Mouse (Mus musculus) left cerebral cortex, adult 2 months (tissue): ENCODE data around the gene B4galnt1. TPM values are rescaled to one million over a fixed set of nuclear protein-coding genes. Genes with fewer than 3 reads are reported as not detected.
"Not testable (repeated sequence)": the region's sequence is repeated elsewhere in the genome, so short reads cannot be mapped to it uniquely, and the experiment has no call there.

Experiments
- DNase-seq, 2 experiments: peaks; one replicate each; pipeline ENCODE4 v3.0.0; 2021 to 2022; ENCODE audit warnings: low spot score in 2 of 2, mixed read lengths in 1 of 2; ENCODE audit errors: extremely low spot score in 1 of 2
- H3K27ac ChIP-seq: fragments of 200-600 bp; 2 replicates; pipeline ENCODE4 v1.8.1; 2022
- H3K4me3 ChIP-seq: fragments of 200-600 bp; 2 replicates; pipeline ENCODE4 v1.8.1; 2022
- CTCF ChIP-seq: fragments of 200-600 bp; IDR thresholded peaks from 2 replicates; pipeline ENCODE4 v1.8.1; 2022; ENCODE audit warnings: antibody characterized with exemption, mild to moderate bottlenecking, moderate library complexity
- intact Hi-C: fragments of 180-260 bp; cut with DNase I; formaldehyde crosslinking; loops from one replicate; pipeline ENCODE4 v1.15.1; 2025
- total RNA-seq, 2 experiments: library from RNA; stranded (reverse); gene quantifications; 2 replicates each; pipeline ENCODE4 v1.2.3; 2021

The B4galnt1 gene
- total RNA-seq, 2 experiments from 2014 or later, result 122 to 125 TPM

DNA sequence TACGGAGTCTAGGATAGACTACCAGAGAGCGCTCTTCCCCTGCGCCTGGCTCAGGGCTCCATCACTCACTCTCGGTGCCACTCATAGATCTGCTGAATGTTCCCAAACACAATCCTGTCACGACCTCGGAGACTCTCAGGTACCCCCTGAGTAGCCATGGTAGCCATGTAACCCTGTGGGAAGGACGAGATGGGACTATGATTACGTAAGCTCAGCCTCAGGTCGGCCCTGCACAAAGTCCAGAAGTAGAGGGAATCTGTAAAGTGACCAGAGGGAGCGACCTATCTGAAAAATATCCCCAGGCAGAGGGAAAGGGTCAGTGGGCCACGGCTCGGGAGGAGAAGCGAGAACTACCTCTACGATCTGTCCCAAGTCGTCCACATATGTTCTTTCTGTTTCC is 20.5 kb downstream of the B4galnt1 start:
- TF ChIP-seq CTCF, result no peak
- H3K27ac ChIP-seq, result no peak overlapping the region
- intact Hi-C loops, result no loop called here
- H3K4me3 ChIP-seq, result no peak overlapping the region
- DNase-seq, result no peak

DNA sequence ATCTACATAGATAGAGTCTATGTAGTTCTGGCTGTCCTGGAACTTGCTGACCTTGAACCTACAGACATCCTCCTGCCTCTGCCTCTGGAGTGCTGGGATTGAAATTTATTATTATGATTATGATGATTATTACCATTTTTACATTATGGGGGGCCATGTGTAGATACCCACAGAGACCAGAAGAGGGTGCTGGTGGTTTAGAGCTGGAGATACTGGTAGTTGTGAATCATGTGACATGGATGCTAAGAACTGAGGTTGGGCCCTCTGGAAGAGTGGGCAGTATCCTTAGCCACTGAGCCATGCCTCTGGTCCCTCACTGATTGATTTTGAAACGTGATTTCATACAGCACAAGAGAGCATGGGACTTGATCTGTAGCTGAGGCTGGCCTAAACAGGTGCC is 21.4 kb downstream of the B4galnt1 start:
- TF ChIP-seq CTCF, result peak; percentile 47
- no peak for DNase-seq
- Histone ChIP-seq H3K4me3 (no peak overlapping the region), H3K27ac (no peak overlapping the region)
- intact Hi-C loops, result no loop called here

DNA sequence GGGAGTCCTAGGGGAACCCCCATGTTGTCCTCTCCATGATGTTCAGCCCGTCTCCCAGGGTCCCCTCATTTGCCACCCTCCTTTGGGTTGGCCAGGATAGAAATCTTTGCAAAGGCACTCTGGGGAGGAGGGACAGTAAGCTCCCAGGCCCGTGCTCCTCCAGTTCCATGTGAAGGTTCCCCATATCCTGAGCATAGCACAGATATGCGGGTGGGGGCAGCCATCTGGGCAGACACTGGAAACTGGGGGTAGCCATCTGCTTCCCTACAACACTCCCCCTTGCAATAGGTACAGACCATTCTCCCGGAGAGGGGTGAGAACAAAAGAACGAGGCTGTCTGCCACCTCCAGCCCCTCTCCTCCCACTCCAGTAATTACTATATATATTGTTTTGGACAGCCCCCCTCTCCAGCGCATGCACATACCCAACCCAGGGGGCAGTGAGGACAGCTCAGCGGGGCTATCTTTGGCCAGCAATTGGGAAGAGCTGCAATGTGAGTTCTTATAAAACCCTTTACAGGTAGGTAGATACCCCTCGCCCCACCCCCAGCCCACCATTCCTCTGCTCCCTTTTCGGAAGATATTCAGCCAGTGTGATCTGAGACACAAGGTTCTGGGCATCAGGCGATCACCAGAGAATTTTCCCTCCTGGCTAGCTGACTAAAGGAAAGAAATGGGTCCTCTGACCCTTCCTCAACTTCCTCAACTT is 22.5 kb downstream of the B4galnt1 start:
- H3K27ac ChIP-seq, result peak overlapping the region; percentile 92
- TF ChIP-seq CTCF, result no peak
- intact Hi-C loops, result loop anchor here (2.0 kb wide), 1 partner anchor 39 kb away; no protein-coding TSS in a partner anchor

DNA sequence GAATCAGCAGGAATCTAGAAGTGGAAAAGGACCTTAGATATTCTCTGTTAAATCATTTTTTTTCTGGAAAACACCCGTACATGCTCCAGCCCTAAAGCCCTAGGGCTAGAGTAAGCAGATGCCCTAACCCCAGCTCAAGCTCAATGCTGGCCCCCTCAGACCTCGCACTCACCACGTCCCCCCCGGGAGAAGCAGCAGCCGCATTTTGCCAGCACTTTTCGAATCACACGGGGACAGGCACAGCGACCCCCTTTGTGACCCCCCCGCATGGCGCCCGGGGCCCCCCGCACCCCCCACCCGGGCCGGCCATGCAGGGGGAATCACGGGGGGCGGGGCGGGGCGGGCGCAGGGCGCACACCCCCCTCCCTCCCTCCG is 23.0 kb downstream of the B4galnt1 start:
- Histone ChIP-seq H3K4me3 (peak overlapping the region; percentile 84), H3K27ac (peak overlapping the region; percentile 92)
- intact Hi-C loops, result loop anchor here (2.0 kb wide), 1 partner anchor 39 kb away; no protein-coding TSS in a partner anchor
- TF ChIP-seq CTCF, result no peak
- DNase-seq, result no peak

More for the DNA sequence above, 22.5 kb downstream of the B4galnt1 start:
- DNase-seq, result peak; percentile 61 to 70
- H3K4me3 ChIP-seq, result peak overlapping the region; percentile 84

DNA sequence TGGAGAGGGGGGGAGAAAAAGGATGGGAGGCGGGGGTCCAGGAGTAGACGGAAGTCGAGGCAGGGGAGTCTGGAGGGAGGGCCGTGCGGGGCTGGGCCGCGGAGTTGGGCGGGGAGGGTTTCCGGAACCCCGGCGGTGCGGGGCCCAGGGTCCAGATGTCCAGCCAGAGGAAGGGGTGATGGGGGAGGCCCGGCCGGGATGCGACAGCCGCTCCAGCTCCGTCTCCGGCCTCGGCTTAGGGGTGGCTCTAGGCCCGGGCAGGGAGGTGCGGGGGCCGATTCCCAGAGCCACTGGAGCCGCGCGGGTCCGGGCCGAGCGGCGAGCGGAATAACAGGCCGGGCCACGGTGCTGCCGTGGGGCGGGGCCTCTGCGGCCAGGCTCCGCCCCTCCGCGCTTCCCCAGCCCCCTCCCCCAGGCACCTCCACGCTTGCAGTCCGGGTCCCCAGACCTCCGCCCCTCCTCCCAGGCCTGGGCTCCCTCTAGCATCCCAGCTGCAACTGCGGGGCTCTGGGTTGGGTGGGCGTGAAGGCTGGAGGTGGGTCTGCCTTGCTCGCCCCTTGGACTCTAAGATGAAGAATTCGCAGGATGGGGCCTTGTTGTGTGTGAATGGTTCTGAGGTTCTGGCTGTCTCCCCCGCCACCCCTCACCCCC is 23.6 kb downstream of the B4galnt1 start:
- no peak for TF ChIP-seq CTCF

DNA sequence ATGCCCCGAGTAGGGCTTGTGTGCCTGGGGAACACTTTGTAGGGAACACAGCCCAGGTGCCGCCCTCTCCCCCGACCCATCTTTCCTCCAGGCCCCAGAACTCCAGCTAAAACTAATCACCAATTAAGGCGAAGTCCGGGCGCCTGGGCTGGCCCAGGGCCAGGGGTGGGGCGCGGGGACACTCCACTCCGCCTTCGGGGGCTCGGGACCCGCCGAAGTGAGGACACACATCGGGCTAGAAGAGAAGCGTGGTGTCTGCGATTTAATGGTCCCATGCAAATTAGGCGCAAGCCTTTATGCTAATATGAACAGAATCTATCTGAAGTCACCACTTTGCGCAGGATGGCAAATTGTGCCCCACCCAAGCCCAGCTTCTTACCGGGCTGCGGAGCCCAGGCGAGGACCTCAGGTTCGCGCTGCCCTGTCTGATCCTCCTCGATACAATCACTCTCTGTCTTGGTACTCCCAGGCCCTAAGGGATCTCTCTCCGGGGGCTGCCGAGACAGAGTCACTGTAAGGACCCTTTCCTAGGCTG is 24.2 kb downstream of the B4galnt1 start:
- H3K27ac ChIP-seq, result peak overlapping the region; percentile 92
- peak overlapping the region; percentile 84 for H3K4me3 ChIP-seq
- DNase-seq, result no peak
- intact Hi-C loops, result loop anchor here (2.0 kb wide), 1 partner anchor 38 kb away; no protein-coding TSS in a partner anchor
- TF ChIP-seq CTCF, result no peak

More for the DNA sequence above, 23.6 kb downstream of the B4galnt1 start:
- intact Hi-C loops, result loop anchor here (2.0 kb wide), 1 partner anchor 38 kb away; no protein-coding TSS in a partner anchor
- Histone ChIP-seq H3K4me3 (peak overlapping the region; percentile 84), H3K27ac (peak overlapping the region; percentile 92)
- DNase-seq, result peak in 1 of 2 experiments; percentile 61

DNA sequence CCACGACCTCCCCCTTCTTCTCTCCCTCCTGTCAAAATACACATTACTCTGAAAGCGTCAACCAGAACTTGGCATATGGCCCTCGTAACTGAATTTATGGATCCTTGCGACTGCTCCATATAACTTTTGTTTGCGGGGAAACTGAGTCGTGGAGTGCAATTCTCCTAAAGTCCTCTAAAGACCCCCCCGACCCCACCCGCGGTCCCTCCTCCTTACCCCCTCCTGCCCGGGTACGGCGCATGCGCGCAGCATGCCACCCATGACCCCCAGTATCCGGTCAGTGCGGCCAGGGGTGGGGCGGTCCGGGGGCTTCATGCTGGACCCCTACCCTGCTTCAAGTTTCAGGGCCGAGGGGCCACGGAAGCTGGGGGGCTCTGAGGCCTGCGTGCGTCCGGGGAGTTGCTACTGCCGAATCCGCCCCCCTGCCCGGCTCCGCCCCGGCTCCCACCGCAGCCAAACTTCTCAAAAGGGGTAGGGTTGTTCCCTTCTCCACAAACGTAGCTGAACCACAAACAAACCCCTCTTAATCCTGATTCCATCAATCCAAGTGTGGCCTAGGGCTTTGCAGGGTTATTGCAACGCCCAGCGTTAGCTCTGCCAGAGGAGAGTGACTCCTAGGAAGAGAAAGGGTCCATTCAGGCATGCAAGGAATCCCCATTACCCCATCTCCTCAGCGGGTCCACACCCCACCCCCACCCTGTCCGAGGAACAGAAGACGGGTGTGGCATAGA is 24.8 kb downstream of the B4galnt1 start, which contains the start of gene Arhgef25:
Gene Arhgef25 (minus strand): TSS at position 433 of the 731 bp plus-strand sequence.
- Histone ChIP-seq H3K27ac (peak within 1 kb of the TSS; percentile 92), H3K4me3 (peak within 1 kb of the TSS; percentile 84)
- intact Hi-C loops, result loop anchor here (2.0 kb wide), 2 partner anchors 23 to 37 kb away; no protein-coding TSS in a partner anchor
- no peak for TF ChIP-seq CTCF
- DNase-seq, result no peak

DNA sequence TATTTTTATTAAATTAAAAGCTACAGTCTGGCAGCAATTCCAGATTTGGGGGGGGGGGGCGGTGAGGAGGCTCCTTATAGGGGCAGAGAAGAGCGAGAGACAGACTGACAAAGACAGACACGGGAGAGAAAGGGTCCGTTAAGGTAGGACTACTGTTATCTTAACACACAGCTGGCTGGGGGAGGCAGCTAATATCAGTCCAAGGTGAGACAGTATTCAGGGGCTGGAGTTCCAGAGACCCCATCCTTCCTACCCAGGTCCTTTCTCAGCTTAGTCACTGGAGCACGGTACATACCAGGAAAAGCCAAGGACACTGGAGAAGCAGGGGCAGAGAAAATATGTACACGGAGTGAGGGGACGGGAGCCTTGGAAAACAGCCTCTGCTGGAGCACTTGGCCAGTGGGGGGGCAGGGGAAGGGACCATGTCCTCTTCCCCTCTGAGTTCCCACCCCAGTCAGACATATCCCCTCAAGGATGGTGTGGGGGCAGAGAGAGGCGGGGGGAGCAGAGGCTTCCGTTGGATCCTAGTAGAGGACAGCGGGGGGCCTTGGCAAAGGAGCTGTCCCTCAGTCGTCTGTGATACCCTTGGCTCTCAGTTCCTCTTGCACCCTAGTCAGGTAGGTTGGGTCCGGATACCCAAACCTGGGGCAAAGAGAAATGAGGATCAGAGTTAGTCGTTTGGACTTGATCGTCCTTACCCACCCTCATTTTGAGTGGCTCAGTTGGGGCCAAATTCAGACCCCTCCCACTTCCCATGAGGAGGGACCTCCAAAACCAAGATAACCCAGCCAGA is 25.6 kb downstream of the B4galnt1 start:
- Histone ChIP-seq H3K4me3 (no peak overlapping the region), H3K27ac (peak overlapping the region; percentile 47; the same call in 1 of the 2 replicates)
- TF ChIP-seq CTCF, result no peak
- intact Hi-C loops, result loop anchor here (2.0 kb wide), 1 partner anchor 24 kb away; no protein-coding TSS in a partner anchor
- no peak for DNase-seq

DNA sequence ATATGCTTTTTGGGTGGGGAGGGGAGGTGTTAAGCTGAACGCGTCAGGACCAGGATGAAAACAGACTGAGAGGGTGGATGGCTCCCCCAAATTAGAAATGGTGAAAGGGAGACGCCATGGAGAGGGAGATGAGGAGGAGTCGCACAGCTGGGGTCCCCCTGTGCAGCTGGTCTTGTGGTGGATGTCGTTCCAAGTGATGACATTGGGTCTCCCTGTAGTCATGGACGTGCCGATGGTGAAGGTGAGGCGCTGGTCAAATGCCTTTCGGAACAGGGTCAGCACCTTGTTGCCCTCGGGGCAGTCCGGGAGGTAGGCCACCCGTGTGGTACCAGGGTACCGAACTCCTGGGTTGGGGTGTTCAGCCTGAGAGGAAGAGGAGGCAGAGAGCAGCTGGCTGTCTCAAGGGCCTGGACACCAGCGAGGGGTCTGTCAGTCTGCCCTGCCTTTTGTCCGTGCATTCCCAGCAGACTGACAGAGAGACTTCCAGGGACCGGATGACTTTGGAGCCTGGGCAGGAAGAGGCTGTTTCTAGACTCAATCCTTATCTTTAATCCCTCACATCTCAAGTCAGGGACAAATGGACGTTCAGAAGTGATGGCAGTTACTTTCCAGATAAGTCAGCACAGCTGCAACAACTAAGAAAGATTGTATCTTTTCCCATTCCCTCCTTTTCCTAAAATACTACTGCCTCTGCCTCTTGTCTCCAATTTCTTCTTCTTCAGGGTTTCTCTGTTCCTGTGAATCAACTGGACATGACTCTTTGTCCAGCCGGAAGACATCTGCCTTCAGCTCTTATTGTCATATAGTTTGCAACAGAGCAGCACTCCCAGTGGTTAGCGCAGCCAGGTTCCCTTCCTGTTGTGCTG is 26.4 kb downstream of the B4galnt1 start:
- Histone ChIP-seq H3K4me3 (no peak overlapping the region), H3K27ac (peak overlapping the region; percentile 47; the same call in 1 of the 2 replicates)
- TF ChIP-seq CTCF, result no peak
- intact Hi-C loops, result loop anchor here (2.0 kb wide), 1 partner anchor 25 kb away; no protein-coding TSS in a partner anchor
- DNase-seq, result no peak

DNA sequence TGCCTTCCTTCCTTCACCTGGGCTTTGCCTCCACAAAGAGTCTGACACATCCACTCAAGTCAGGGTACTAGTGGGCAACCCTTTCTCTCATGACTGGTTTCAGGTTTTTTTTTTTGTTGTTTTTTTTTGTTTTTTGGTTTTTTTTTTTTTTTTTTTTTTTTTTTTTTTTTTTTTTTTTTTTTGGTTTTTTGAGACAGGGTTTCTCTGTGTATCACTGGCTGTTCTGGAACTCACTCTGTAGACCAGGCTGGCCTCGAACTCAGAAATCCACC is 27.0 kb downstream of the B4galnt1 start:
- H3K27ac ChIP-seq, intact Hi-C loops, DNase-seq, H3K4me3 ChIP-seq: not testable (repeated sequence)
